Mouse (Mus musculus) myocyte (in vitro differentiated cells): ENCODE measurements around the gene Sphk2. TPM values are rescaled to one million over a fixed set of nuclear protein-coding genes. Genes with fewer than 3 reads are reported as not detected.
A peak's percentile ranks its signal among the peaks of the same experiment; 100 is the strongest.

Experiments used
- H3K27me3 ChIP-seq: one replicate; pipeline ENCODE4 v1.6.1; 2011; ENCODE audit not compliant: control insufficient read depth, insufficient read depth, insufficient read length
- H3K36me3 ChIP-seq: one replicate; pipeline ENCODE4 v1.6.1; 2011; ENCODE audit not compliant: control insufficient read depth, insufficient read depth
- H3K4me2 ChIP-seq: one replicate; pipeline ENCODE4 v1.6.1; 2011; ENCODE audit warnings: low read depth, control low read depth
- H3K4me3 ChIP-seq: one replicate; pipeline ENCODE4 v1.5.1; 2011; ENCODE audit warnings: mild to moderate bottlenecking, control low read depth, moderate library complexity
- H3K79me2 ChIP-seq: one replicate; pipeline ENCODE4 v1.6.1; 2011; ENCODE audit not compliant: control insufficient read depth, insufficient read depth
- H3ac ChIP-seq: one replicate; pipeline ENCODE4 v1.6.1; 2011; ENCODE audit not compliant: control insufficient read depth, insufficient read length
- CEBPB ChIP-seq: IDR thresholded peaks from 2 replicates; pipeline ENCODE4 v1.6.1; 2011; ENCODE audit warnings: mild to moderate bottlenecking, moderate library complexity; ENCODE audit not compliant: poor library complexity, insufficient read depth, severe bottlenecking
- E2F4 ChIP-seq: IDR thresholded peaks from one replicate; pipeline ENCODE4 v1.6.1; 2011; ENCODE audit warnings: mild to moderate bottlenecking, control low read depth, moderate library complexity; ENCODE audit not compliant: insufficient read depth
- MAX ChIP-seq: IDR thresholded peaks from one replicate; pipeline ENCODE4 v1.6.1; 2011; ENCODE audit warnings: low read depth, mild to moderate bottlenecking, control low read depth
- MYOD1 ChIP-seq, 3 experiments: IDR thresholded peaks; one replicate each; pipeline ENCODE4 v1.6.1; 2011; ENCODE audit warnings: control low read depth in 2 of 3, low read depth in 2 of 3, mild to moderate bottlenecking in 2 of 3, moderate library complexity in 1 of 3; ENCODE audit not compliant: insufficient read length in 2 of 3, control insufficient read depth in 1 of 3
- MYOG ChIP-seq, 3 experiments: IDR thresholded peaks; one replicate each; pipeline ENCODE4 v1.6.1; 2011; ENCODE audit warnings: control low read depth in 2 of 3, low read depth in 2 of 3, mild to moderate bottlenecking in 2 of 3; ENCODE audit not compliant: insufficient read length in 2 of 3, control insufficient read depth in 1 of 3, insufficient read depth in 1 of 3
- POLR2A ChIP-seq: IDR thresholded peaks from one replicate; pipeline ENCODE4 v1.6.1; 2011; ENCODE audit warnings: low read depth, mild to moderate bottlenecking, control low read depth, moderate library complexity; ENCODE audit not compliant: insufficient read length
- POLR2AphosphoS2 ChIP-seq: IDR thresholded peaks from one replicate; pipeline ENCODE4 v1.6.1; 2011; ENCODE audit warnings: low read depth, control low read depth; ENCODE audit not compliant: insufficient read length
- REST ChIP-seq: IDR thresholded peaks from one replicate; pipeline ENCODE4 v1.6.1; 2011; ENCODE audit warnings: mild to moderate bottlenecking, control low read depth, moderate library complexity; ENCODE audit not compliant: insufficient read depth, insufficient read length
- SRF ChIP-seq: IDR thresholded peaks from one replicate; pipeline ENCODE4 v1.6.1; 2011; ENCODE audit warnings: low read depth; ENCODE audit not compliant: control insufficient read depth, insufficient read length
- TCF12 ChIP-seq: IDR thresholded peaks from one replicate; pipeline ENCODE4 v1.6.1; 2011; ENCODE audit warnings: mild to moderate bottlenecking, control low read depth; ENCODE audit not compliant: poor library complexity, insufficient read depth, severe bottlenecking
- TCF3 ChIP-seq: IDR thresholded peaks from one replicate; pipeline ENCODE4 v1.6.1; 2011; ENCODE audit warnings: low read depth, control low read depth; ENCODE audit not compliant: insufficient read length
- USF1 ChIP-seq: IDR thresholded peaks from one replicate; pipeline ENCODE4 v1.6.1; 2011; ENCODE audit warnings: low read depth, mild to moderate bottlenecking, control low read depth, moderate library complexity
- polyA plus RNA-seq: library from polyadenylated mRNA; unstranded; fragments of >200 nt; fragmentation: generic; extraction: Trizol; gene quantifications from one replicate; pipeline ENCODE4 v1.2.1, GENCODE M21; 2012; ENCODE audit warnings: missing spikeins

Gene Sphk2
- polyA plus RNA-seq, 1 experiment, result 22.8 TPM

DNA sequence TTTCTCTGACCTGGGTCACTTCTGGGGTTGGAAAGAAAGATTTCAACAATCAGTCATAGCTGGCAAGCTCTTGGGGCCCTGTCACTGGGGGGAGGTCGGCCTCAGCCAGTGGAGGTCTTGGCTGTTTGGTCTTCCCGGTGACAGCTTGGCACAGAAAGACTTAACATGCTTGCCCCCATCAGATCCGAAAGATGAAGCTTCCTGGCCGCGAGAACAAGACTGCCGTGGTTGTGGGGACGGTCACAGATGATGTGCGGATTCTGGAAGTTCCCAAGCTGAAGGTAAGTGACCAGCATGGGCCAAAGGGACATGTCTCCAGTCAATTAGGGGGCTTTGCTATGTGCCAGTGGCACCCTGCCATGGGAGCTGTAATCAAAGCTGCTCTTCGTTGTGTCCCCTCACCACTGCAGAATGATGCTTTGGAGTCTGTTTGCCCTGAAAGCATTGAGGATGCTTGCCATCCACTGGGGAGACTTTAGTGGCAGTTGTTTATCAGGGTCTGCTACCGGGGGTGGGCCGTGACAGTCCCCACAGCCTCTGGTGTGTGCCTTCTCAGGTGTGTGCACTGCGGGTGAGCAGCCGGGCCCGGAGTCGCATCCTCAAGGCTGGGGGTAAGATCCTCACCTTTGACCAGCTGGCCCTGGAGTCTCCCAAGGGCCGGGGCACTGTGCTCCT lies 2.1 kb upstream of the Sphk2 start:
- H3K4me3 ChIP-seq, result peak overlapping the region; percentile 96
- no peaks in the 10 kb centered on the region for H3K36me3 ChIP-seq
- peak overlapping the region; percentile 96 for H3K4me2 ChIP-seq

DNA sequence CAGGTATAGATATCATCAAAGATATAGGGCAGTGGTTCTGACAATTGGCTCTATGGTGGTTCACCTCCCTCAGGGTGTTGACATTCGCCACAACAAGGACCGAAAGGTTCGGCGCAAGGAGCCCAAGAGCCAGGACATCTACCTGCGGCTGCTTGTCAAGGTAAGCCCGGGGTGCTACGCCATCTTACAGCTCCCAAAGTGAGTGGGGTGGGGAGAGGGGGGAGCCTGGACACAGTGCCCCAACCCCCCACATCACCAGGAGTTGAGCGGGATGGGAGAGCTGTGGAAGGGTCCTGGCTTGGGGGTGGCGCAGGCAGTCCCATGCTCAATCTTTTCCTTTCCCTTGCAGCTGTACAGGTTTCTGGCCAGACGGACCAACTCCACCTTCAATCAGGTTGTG lies 1.4 kb upstream of the Sphk2 start:
- Histone ChIP-seq H3K4me3 (peak overlapping the region; percentile 96), H3K36me3 (no peaks in the 10 kb centered on the region), H3ac (peak overlapping the region; percentile 52), H3K79me2 (peaks cover 43% of the 10 kb centered on the region), H3K4me2 (peak overlapping the region; percentile 96), H3K27me3 (no peaks in the 10 kb centered on the region)
- no peak for TF ChIP-seq MYOG (IDR thresholded peaks at IDR 0.05; ENCODE audit: control insufficient read depth in 1 of 3, insufficient read depth in 1 of 3, insufficient read length in 2 of 3, low read depth in 2 of 3)
- no peak for TF ChIP-seq TCF12
- TF ChIP-seq MAX, result no peak
- TF ChIP-seq POLR2AphosphoS2, result no peak
- no peak for TF ChIP-seq TCF3
- no peak for TF ChIP-seq USF1
- no peak for TF ChIP-seq SRF
- TF ChIP-seq CEBPB, result no peak
- TF ChIP-seq E2F4, result no peak
- no peak for TF ChIP-seq REST
- TF ChIP-seq POLR2A, result no peak
- TF ChIP-seq MYOD1 (IDR thresholded peaks at IDR 0.05; ENCODE audit: control insufficient read depth in 1 of 3, insufficient read length in 2 of 3, low read depth in 2 of 3), result no peak

More for the DNA sequence above, 2.1 kb upstream of the Sphk2 start:
- TF ChIP-seq TCF12, result no peak
- no peak for TF ChIP-seq CEBPB
- no peak for TF ChIP-seq POLR2A
- peaks cover 37% of the 10 kb centered on the region for H3K79me2 ChIP-seq
- no peak overlapping the region for H3ac ChIP-seq
- H3K27me3 ChIP-seq, result no peaks in the 10 kb centered on the region

DNA sequence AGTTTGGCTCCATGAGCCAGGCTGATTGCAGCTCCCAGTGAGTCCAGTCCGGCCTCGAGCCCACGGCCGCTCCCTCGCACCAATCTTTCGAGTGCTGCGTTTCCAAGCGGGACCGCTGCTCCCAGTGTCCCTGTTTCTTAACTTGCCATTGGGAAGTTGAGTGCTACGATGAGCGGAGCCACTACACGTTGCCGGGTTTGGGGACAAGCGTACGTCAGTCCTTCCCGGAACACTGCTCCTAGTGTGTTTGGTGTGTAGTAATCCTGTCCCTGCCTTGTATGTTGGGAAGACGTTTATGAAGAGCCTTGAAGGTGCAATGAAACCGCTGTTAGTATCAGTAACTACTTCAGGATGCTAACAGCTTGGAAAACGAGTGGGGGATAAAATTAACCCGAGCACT lies 529 bp upstream of the Sphk2 start:
- Histone ChIP-seq H3K79me2 (peaks cover 48% of the 10 kb centered on the region), H3K36me3 (no peaks in the 10 kb centered on the region), H3K27me3 (no peaks in the 10 kb centered on the region), H3K4me3 (peak overlapping the region; percentile 96), H3K4me2 (peak overlapping the region; percentile 96), H3ac (peak overlapping the region; percentile 52)
- TF ChIP-seq MYOD1 (IDR thresholded peaks at IDR 0.05; ENCODE audit: control insufficient read depth in 1 of 3, insufficient read length in 2 of 3, low read depth in 2 of 3), result no peak
- no peak for TF ChIP-seq REST
- TF ChIP-seq MAX, result no peak
- no peak for TF ChIP-seq TCF3
- TF ChIP-seq POLR2A, result no peak
- TF ChIP-seq USF1, result no peak
- TF ChIP-seq CEBPB, result no peak
- TF ChIP-seq POLR2AphosphoS2, result no peak
- TF ChIP-seq SRF, result no peak

DNA sequence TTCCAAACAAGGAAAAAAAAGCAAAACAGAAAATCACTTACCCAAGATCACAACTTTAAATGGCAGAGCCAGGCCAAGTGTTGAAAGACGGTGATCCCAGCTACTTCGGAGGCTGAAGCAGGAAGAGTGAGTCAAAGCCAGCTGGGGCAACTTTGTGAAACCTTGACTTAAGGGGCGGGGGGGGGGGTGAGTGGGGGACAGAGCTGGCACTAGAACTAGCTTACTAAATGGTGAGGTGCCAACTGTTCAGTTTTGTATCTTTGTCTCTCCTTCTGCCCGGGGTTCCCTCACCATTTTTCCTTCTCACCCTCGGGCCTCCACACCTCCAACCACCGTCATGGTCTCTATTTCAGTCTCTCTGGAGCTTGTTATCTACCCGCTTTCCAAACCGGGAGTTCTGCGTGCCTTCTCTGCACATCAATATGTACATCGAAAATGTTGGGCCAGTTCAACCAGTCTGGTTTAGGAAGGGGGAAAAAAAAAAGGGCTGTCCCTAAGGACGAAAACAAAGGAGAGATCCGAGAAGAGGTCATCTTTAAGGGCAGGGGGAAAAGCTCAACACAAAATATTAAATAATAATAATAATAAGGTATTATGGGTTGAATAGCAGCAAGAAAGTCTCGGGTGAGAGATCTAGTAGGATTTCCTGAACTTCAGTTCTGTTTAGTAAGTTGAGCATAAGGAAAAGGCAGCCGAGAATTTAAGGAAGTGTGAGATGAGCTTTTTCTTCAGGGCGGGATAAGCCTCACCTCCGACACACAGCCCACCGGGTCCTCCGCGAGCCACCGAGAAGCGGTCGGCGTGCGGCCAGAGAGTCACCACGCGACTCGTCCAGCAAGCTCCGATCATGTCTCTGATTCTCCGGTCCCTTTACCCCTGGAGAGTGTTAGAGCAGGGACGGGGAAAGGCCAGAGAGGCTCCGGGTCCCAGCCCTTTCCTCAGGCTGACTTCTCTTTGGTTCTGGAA lies 567 bp downstream of the Sphk2 start:
- H3K36me3 ChIP-seq, result no peaks in the 10 kb centered on the region
- no peak for TF ChIP-seq MAX
- TF ChIP-seq MYOD1 (IDR thresholded peaks at IDR 0.05; ENCODE audit: control insufficient read depth in 1 of 3, insufficient read length in 2 of 3, low read depth in 2 of 3), result no peak
- no peak for TF ChIP-seq POLR2AphosphoS2
- no peak for TF ChIP-seq TCF12
- TF ChIP-seq E2F4, result no peak
- TF ChIP-seq POLR2A, result no peak
- TF ChIP-seq USF1, result no peak
- TF ChIP-seq TCF3, result no peak
- no peak for TF ChIP-seq SRF
- no peak for TF ChIP-seq REST
- no peak for TF ChIP-seq MYOG (IDR thresholded peaks at IDR 0.05; ENCODE audit: control insufficient read depth in 1 of 3, insufficient read depth in 1 of 3, insufficient read length in 2 of 3, low read depth in 2 of 3)
- no peak for TF ChIP-seq CEBPB
- H3K79me2 ChIP-seq, result peaks cover 48% of the 10 kb centered on the region
- peak overlapping the region; percentile 96 for H3K4me3 ChIP-seq
- peak overlapping the region; percentile 52 for H3ac ChIP-seq
- peak overlapping the region; percentile 79 for H3K4me2 ChIP-seq
- no peaks in the 10 kb centered on the region for H3K27me3 ChIP-seq

DNA sequence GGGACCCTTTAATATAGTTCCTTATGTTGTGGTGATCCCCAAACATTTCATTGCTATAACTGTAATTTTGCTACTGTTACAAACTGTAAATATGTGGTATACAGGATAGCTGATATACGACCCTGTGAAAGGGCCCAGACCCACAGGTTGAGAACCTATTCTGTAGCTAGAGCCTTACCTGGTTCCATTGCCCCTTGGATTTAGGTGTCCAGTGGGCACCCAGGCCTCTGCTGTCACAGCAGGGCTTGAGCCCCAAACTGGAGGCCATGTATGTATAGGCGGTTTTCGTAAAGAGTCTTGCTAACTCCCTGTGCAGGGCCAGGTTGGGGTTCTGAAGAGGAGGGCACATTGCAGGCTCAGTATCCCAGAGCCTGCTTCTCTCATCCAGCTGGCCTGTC lies 1.3 kb downstream of the Sphk2 start:
- H3K27me3 ChIP-seq, result no peaks in the 10 kb centered on the region
- H3ac ChIP-seq, result no peak overlapping the region
- peaks cover 48% of the 10 kb centered on the region for H3K79me2 ChIP-seq
- peak overlapping the region; percentile 79 for H3K4me2 ChIP-seq
- peak overlapping the region; percentile 96 for H3K4me3 ChIP-seq
- H3K36me3 ChIP-seq, result no peaks in the 10 kb centered on the region
- TF ChIP-seq MYOD1 (IDR thresholded peaks at IDR 0.05; ENCODE audit: control insufficient read depth in 1 of 3, insufficient read length in 2 of 3, low read depth in 2 of 3) (no peak), E2F4 (no peak), CEBPB (no peak), TCF12 (no peak), MAX (no peak), POLR2A (no peak), POLR2AphosphoS2 (no peak), TCF3 (no peak), SRF (no peak), REST (no peak), USF1 (no peak), MYOG (IDR thresholded peaks at IDR 0.05; ENCODE audit: control insufficient read depth in 1 of 3, insufficient read depth in 1 of 3, insufficient read length in 2 of 3, low read depth in 2 of 3) (no peak)
